Mouse (Mus musculus): ENCODE results near the gene Pcolce2.

DNA sequence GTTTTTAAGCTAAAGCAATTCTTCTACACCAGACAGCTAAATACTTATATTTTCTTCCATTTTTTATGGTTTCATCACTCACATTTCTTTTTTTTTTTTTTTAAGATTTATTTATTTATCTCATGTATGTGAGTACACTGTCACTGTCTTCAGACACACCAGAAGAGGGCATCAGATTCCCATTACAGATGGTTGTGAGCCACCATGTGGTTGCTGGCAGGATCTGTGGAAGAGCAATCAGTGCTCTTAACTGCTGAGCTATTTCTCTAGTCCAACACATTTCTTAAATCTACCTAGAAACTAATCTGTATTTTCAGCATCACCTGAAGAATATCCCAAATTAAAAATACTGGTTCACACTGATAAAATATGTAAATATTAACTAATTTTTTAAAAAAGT, 98.8 kb downstream of the Pcolce2 start:
- TF ChIP-seq POLR2A (IDR thresholded peaks at IDR 0.05; ENCODE audit: low read depth, low read length) (no peak), CTCF (IDR thresholded peaks at IDR 0.05; ENCODE audit: extremely low read depth, insufficient read length, insufficient replicate concordance, low read depth, low read length) (no peak)
